Mouse (Mus musculus): ENCODE measurements around the gene AF067061. TPM values are rescaled to one million over a fixed set of nuclear protein-coding genes. Genes with fewer than 3 reads are reported as not detected.

AF067061 gene
- polyA plus RNA-seq, 1 experiment from 2014 or later, result not detected

Other genes starting within 250 kb of the AF067061 start
- gene Gm36079, start 236.1 kb upstream of the AF067061 start, polyA plus RNA-seq (2015; fragmentation: Nextera tagmentation; extraction: Ambion mirVana), result not detected in 2 replicates
- not detected in 2 replicates for gene Gm21188, start 210.9 kb upstream of the AF067061 start, polyA plus RNA-seq (2015; fragmentation: Nextera tagmentation; extraction: Ambion mirVana)
- gene Gm20767, start 122.9 kb upstream of the AF067061 start, polyA plus RNA-seq (2015; fragmentation: Nextera tagmentation; extraction: Ambion mirVana), result not detected in 2 replicates
- gene Gm21818, start 90.7 kb upstream of the AF067061 start, polyA plus RNA-seq (2015; fragmentation: Nextera tagmentation; extraction: Ambion mirVana), result not detected in 2 replicates
- not detected in 2 replicates for gene Gm21762, start 47.2 kb upstream of the AF067061 start, polyA plus RNA-seq (2015; fragmentation: Nextera tagmentation; extraction: Ambion mirVana)
- not detected in 2 replicates for gene Gm21731, start 24.0 kb upstream of the AF067061 start, polyA plus RNA-seq (2015; fragmentation: Nextera tagmentation; extraction: Ambion mirVana)
- gene BC147527, start 37.3 kb downstream of the AF067061 start, polyA plus RNA-seq (2015; fragmentation: Nextera tagmentation; extraction: Ambion mirVana), result 0.34 and 0.87 TPM in 2 replicates
- gene Tcstv3, start 53.8 kb downstream of the AF067061 start, polyA plus RNA-seq (2015; fragmentation: Nextera tagmentation; extraction: Ambion mirVana), result not detected in 2 replicates

All from lung, embryonic 16.5 days (tissue).